Mouse (Mus musculus) intestine, postnatal 0 days (tissue): ENCODE results near the gene Camta1. TPM values are rescaled to one million over a fixed set of nuclear protein-coding genes. Genes with fewer than 3 reads are reported as not detected.

Experiments
- ATAC-seq: fragments of 200-750 bp; cut with Nextera tagmentation; 2 replicates; pipeline ENCODE4 v1.8.0; 2017; ENCODE audit warnings: mild to moderate bottlenecking, moderate TSS enrichment, moderate library complexity
- H3K27ac ChIP-seq: fragments of 300-500 bp; sonication (generic); 2 replicates; pipeline ENCODE4 v1.5.1; 2014; ENCODE audit warnings: mild to moderate bottlenecking, low read depth, low read length, moderate library complexity
- H3K27me3 ChIP-seq: fragments of 300-500 bp; sonication (generic); replicated peaks from 2 replicates; pipeline ENCODE4 v1.6.1; 2014; ENCODE audit warnings: low read length, mixed read lengths; ENCODE audit not compliant: control insufficient read depth, insufficient read depth
- H3K36me3 ChIP-seq: fragments of 300-500 bp; sonication (generic); 2 replicates; pipeline ENCODE4 v1.6.1; 2014; ENCODE audit warnings: mild to moderate bottlenecking, moderate library complexity; ENCODE audit not compliant: control insufficient read depth, insufficient read depth
- H3K4me1 ChIP-seq: fragments of 300-500 bp; sonication (generic); replicated peaks from 2 replicates; pipeline ENCODE4 v1.6.1; 2014; ENCODE audit warnings: antibody characterized with exemption, low read length, mixed read lengths; ENCODE audit not compliant: control insufficient read depth, insufficient read depth
- H3K4me2 ChIP-seq: fragments of 300-500 bp; sonication (generic); replicated peaks from 2 replicates; pipeline ENCODE4 v1.6.1; 2014; ENCODE audit warnings: low read depth, mild to moderate bottlenecking, moderate library complexity
- H3K4me3 ChIP-seq: fragments of 300-500 bp; sonication (generic); 2 replicates; pipeline ENCODE4 v1.5.1; 2014; ENCODE audit warnings: low read depth, low read length
- H3K9ac ChIP-seq: fragments of 300-500 bp; sonication (generic); 2 replicates; pipeline ENCODE4 v1.6.1; 2014; ENCODE audit warnings: mild to moderate bottlenecking, low read depth, low read length
- H3K9me3 ChIP-seq: fragments of 300-500 bp; sonication (generic); 2 replicates; pipeline ENCODE4 v1.6.1; 2016; ENCODE audit warnings: mixed run types; ENCODE audit not compliant: control insufficient read depth
- CTCF ChIP-seq: sonication (generic); IDR thresholded peaks from 2 replicates; pipeline ENCODE4 v1.5.1; 2016; ENCODE audit warnings: low read depth, mild to moderate bottlenecking, control low read depth, antibody characterized with exemption, moderate library complexity
- WGBS: fragments of 180-500 bp; shearing (Covaris S2); extraction: QIAGEN DNeasy Blood & Tissue Kit; methylation state at CpG from one replicate; pipeline ENCODE4 v1.1.7; 2014; 5-methylcytosine and 5-hydroxymethylcytosine counted together
- polyA plus RNA-seq: library from polyadenylated mRNA; unstranded; fragments of >200 nt; fragmentation: Nextera tagmentation; extraction: Ambion mirVana; gene quantifications from 2 replicates; pipeline ENCODE4 v1.2.1, GENCODE M21; 2015

Gene Camta1
- polyA plus RNA-seq, 1 experiment from 2014 or later: 54.1 TPM

- Histone ChIP-seq H3K9ac (no peak overlapping the region), H3K4me3 (no peak overlapping the region), H3K9me3 (no peaks in the 10 kb centered on the region), H3K4me2 (no peak overlapping the region), H3K4me1 (no peaks in the 10 kb centered on the region), H3K27ac (no peak overlapping the region), H3K27me3 (no peaks in the 10 kb centered on the region), H3K36me3 (no peaks in the 10 kb centered on the region)
- WGBS: 14% methylated on average over 8 of the region's 8 CpGs
- TF ChIP-seq CTCF: peak; percentile 76
- ATAC-seq: no peak
Measured at GRCm38 (mm10) chr4:151610266-151610665, 251.4 kb downstream of the Camta1 start.

DNA sequence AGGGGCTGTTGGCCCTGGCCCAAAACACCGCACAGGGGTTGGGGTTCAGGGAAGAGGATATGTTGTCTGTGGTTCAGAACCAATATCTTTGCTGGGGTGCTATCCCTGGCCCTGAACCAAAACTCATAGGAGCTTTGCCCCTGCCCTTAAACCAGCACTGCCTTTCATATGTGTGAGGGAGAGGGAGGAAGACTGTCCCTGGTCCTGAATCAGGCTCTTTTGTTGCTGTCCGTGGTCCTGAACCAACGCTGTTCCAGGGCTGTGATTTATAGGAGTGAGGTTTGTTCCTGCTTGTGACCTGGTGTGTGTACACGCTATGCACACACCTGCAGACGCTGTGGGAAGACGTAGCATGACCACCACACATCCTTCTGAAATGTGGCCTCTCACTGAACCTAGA lies 256.8 kb downstream of the Camta1 start:
- 26% methylated on average over 6 of the region's 6 CpGs for WGBS
- Histone ChIP-seq H3K4me2 (no peak overlapping the region), H3K27ac (no peak overlapping the region), H3K4me3 (no peak overlapping the region), H3K27me3 (no peaks in the 10 kb centered on the region), H3K9ac (no peak overlapping the region), H3K4me1 (no peaks in the 10 kb centered on the region), H3K9me3 (no peaks in the 10 kb centered on the region), H3K36me3 (no peaks in the 10 kb centered on the region)
- ATAC-seq: peak; percentile 56
- TF ChIP-seq CTCF: no peak

- 7% methylated on average over 16 of the region's 16 CpGs for WGBS
- 0 out of 2 replicates have a peak, but pooled peaks have one; percentile 10 for TF ChIP-seq CTCF
- no peaks in the 10 kb centered on the region for H3K36me3 ChIP-seq
Measured at GRCm38 (mm10) chr4:151604481-151604880, 257.2 kb downstream of the Camta1 start.

GRCm38 (mm10) chr4:151603586-151603985 lies 258.1 kb downstream of the Camta1 start:
- Histone ChIP-seq H3K4me1 (no peaks in the 10 kb centered on the region), H3K27me3 (no peaks in the 10 kb centered on the region), H3K4me2 (no peak overlapping the region), H3K27ac (no peak overlapping the region), H3K9me3 (no peaks in the 10 kb centered on the region), H3K4me3 (no peak overlapping the region), H3K9ac (no peak overlapping the region), H3K36me3 (no peaks in the 10 kb centered on the region)
- no peak for ATAC-seq
- no peak for TF ChIP-seq CTCF
- 86% methylated on average over 9 of the region's 9 CpGs for WGBS

More at GRCm38 (mm10) chr4:151604481-151604880, 257.2 kb downstream of the Camta1 start:
- Histone ChIP-seq H3K27ac (no peak overlapping the region), H3K9ac (no peak overlapping the region), H3K4me3 (no peak overlapping the region), H3K27me3 (no peaks in the 10 kb centered on the region), H3K9me3 (no peaks in the 10 kb centered on the region), H3K4me1 (no peaks in the 10 kb centered on the region), H3K4me2 (no peak overlapping the region)
- peak; percentile 75; the same call in 1 of the 2 replicates for ATAC-seq

- H3K9ac ChIP-seq: no peak overlapping the region
- H3K27me3 ChIP-seq: no peaks in the 10 kb centered on the region
- no peak overlapping the region for H3K4me2 ChIP-seq
- no peak overlapping the region for H3K4me3 ChIP-seq
- no peak overlapping the region for H3K27ac ChIP-seq
- no peak for ATAC-seq
- no peak for TF ChIP-seq CTCF
- H3K4me1 ChIP-seq: no peaks in the 10 kb centered on the region
- H3K9me3 ChIP-seq: no peaks in the 10 kb centered on the region
- no peaks in the 10 kb centered on the region for H3K36me3 ChIP-seq
- WGBS: 43% methylated on average over 8 of the region's 8 CpGs
Measured at GRCm38 (mm10) chr4:151595116-151595515, 266.6 kb downstream of the Camta1 start.

- no peaks in the 10 kb centered on the region for H3K27me3 ChIP-seq
- no peak overlapping the region for H3K4me3 ChIP-seq
- H3K36me3 ChIP-seq: no peaks in the 10 kb centered on the region
- H3K4me2 ChIP-seq: no peak overlapping the region
- H3K27ac ChIP-seq: no peak overlapping the region
- H3K4me1 ChIP-seq: no peaks in the 10 kb centered on the region
- 75% methylated on average over 7 of the region's 7 CpGs for WGBS
- no peak for TF ChIP-seq CTCF
- H3K9ac ChIP-seq: no peak overlapping the region
- no peaks in the 10 kb centered on the region for H3K9me3 ChIP-seq
- no peak for ATAC-seq
Measured at GRCm38 (mm10) chr4:151593042-151593441, 268.6 kb downstream of the Camta1 start.

DNA sequence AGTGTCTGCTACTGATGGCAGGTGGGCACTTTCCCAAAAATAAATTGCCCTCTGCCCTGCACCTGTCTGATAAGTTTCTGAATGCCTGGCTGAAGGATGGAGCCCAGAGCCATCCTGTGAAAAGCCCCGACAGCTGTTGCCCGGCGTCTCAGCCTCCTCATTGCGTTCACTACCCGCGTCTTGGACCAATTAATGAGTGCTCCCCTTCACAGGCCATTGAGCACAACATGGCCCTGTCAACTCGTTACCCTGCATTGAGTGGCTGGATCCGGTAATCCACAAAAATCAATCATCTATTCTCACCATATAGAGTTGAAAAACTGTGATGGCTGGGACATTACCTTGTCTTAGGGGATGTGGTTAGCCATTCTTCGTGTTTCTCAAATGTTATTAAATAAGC lies 275.6 kb downstream of the Camta1 start:
- Histone ChIP-seq H3K4me1 (no peaks in the 10 kb centered on the region), H3K27me3 (no peaks in the 10 kb centered on the region), H3K27ac (no peak overlapping the region), H3K36me3 (no peaks in the 10 kb centered on the region), H3K4me3 (no peak overlapping the region), H3K9me3 (no peaks in the 10 kb centered on the region), H3K4me2 (no peak overlapping the region), H3K9ac (no peak overlapping the region)
- no peak for TF ChIP-seq CTCF
- 81% methylated on average over 9 of the region's 9 CpGs for WGBS
- no peak for ATAC-seq
